Mouse (Mus musculus): ENCODE measurements around the gene Rbp4. TPM values are rescaled to one million over a fixed set of nuclear protein-coding genes. Genes with fewer than 3 reads are reported as not detected.

Gene Rbp4
- polyA plus RNA-seq, 1 experiment from 2014 or later: 2.3 TPM

DNA sequence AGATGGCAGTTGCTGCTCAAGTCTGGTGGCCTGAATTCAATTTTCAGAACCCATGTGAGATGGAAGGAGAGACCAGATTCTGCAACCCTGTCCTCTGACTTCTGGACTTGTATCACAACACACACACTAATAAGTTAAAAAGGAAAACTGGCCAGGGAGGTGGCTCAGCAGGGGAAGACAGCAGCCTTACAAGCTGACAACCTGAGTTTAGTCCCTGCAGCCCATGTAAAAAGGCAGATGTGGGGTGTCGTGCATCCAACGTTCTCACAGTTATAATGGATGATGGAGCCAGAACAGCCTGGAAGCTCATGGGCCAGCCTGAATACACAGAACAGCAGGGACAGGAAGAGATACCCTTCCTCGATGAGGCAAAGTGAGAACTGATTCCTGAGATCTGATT lies 43.7 kb downstream of the Rbp4 start:
- Histone ChIP-seq H3K27me3 (ENCODE audit: low read depth, poor library complexity, severe bottlenecking) (no peaks in the 10 kb centered on the region), H3K9me3 (replicated peaks) (no peaks in the 10 kb centered on the region), H3K4me3 (no peak overlapping the region), H3K4me1 (no peaks in the 10 kb centered on the region), H3K27ac (replicated peaks) (no peak overlapping the region), H3K36me3 (no peaks in the 10 kb centered on the region)
- no peak for DNase-seq (ENCODE audit: low spot score)
- WGBS: 85% methylated on average over 3 of the region's 3 CpGs

DNA sequence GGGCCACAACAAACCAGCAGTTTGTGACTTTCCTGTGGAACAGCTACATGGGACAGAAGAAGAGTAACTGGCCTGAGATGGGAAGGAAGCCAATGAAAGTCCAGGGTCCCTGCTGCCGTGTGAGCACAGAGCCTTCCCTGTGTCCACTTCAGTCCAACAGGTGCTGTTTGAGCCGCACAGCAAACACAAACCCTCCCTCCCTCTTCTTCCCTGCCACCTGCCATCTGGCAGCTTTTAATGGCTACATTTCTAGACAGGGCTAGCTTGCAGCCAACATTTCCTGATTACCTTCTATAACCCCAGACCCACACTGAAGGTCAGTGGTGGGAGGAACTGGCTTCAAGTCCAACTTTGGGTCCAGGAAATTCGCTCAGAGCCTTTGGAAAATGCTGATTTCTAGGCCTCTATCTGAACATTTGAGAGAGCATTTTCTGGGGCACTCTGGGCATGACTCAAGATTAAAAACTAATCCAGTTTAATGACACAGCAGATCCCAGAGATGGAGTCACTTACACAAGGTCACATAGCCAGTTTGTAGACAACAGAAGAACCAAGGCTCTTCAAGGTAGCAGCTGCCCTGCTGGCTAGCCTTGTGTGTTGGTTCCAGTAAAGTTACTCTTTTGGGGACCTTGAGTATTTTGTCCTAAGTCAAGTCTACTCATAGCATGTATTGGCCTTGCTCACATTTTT lies 47.1 kb downstream of the Rbp4 start:
- 91% methylated on average over 3 of the region's 3 CpGs for WGBS
- Histone ChIP-seq H3K27me3 (ENCODE audit: low read depth, poor library complexity, severe bottlenecking) (no peaks in the 10 kb centered on the region), H3K36me3 (peaks cover 26% of the 10 kb centered on the region), H3K9me3 (replicated peaks) (no peaks in the 10 kb centered on the region), H3K4me1 (no peaks in the 10 kb centered on the region), H3K27ac (replicated peaks) (no peak overlapping the region), H3K4me3 (no peak overlapping the region)
- no peak for DNase-seq (ENCODE audit: low spot score)

DNA sequence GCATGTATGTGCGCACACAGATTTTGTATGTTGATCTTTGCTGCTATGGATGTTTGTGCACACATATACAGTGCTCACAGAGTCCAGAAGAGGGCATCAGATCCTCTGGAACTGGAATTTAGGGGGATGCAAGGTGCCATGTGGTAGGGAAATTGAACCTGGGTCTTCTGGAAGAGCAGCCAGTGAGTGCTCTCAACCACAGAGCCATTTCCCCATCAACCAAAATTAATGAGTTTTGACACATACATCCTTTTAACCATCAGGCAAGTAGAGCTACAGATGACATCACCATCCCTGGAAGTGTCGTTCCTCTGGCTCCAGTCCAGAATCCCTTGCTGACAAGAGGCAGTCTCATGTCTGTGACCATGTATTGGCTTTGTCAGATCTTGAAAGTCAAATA lies 48.8 kb downstream of the Rbp4 start:
- Histone ChIP-seq H3K36me3 (peaks cover 44% of the 10 kb centered on the region), H3K4me1 (no peaks in the 10 kb centered on the region), H3K27me3 (ENCODE audit: low read depth, poor library complexity, severe bottlenecking) (no peaks in the 10 kb centered on the region), H3K27ac (replicated peaks) (no peak overlapping the region), H3K9me3 (replicated peaks) (no peaks in the 10 kb centered on the region), H3K4me3 (no peak overlapping the region)
- 90% methylated on average over 2 of the region's 2 CpGs for WGBS
- DNase-seq (ENCODE audit: low spot score): no peak

DNA sequence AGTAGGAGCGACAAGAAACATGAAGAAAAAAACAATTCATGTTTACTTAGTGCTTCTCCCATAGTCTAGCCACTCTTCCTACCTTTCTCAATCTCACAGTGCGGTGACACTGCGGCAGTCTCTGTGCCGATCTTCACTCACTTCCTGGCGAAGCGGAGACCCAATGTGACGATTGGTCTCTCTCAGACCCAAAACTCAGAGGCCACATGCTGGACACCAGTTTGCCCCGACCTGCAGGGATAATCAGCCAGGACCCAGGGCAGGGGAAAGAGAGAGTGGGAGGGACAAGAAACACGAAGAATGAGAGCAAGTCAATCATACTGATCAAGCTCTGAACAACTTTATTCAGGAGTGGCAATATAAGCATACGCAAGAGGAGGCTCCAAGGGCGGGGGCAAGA lies 50.0 kb downstream of the Rbp4 start:
- Histone ChIP-seq H3K9me3 (replicated peaks) (no peaks in the 10 kb centered on the region), H3K36me3 (peaks cover 56% of the 10 kb centered on the region), H3K4me1 (no peaks in the 10 kb centered on the region), H3K4me3 (no peak overlapping the region), H3K27me3 (ENCODE audit: low read depth, poor library complexity, severe bottlenecking) (no peaks in the 10 kb centered on the region), H3K27ac (replicated peaks) (no peak overlapping the region)
- 83% methylated on average over 11 of the region's 11 CpGs for WGBS
- no peak for DNase-seq (ENCODE audit: low spot score)

DNA sequence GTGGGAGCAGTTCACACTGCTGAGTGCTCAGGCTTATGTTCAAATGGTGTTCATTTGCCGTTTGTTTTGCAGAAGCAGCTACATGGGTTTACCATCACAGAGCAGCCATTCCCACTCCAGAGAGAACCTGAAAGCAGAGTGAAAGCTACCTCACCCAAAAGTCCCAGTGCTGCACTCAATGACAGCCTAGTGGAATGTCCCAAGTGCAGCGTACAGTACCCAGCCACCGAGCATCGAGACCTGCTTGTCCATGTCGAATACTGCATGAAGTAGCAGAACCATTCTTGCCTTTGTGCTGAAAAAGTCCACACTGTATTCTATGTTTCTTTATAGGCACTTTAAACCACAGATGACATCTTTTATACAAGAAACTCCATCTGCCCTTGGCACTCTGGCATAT lies 51.9 kb downstream of the Rbp4 start:
- Histone ChIP-seq H3K4me3 (no peak overlapping the region), H3K9me3 (replicated peaks) (no peaks in the 10 kb centered on the region), H3K27ac (replicated peaks) (no peak overlapping the region), H3K36me3 (peaks cover 74% of the 10 kb centered on the region), H3K4me1 (no peaks in the 10 kb centered on the region), H3K27me3 (ENCODE audit: low read depth, poor library complexity, severe bottlenecking) (no peaks in the 10 kb centered on the region)
- WGBS: 96% methylated on average over 5 of the region's 5 CpGs
- no peak for DNase-seq (ENCODE audit: low spot score)

Other genes with a start within 250 kb of the Rbp4 start
- 1.5 and 2.2 TPM in 2 replicates for gene Myof, start 81.7 kb downstream of the Rbp4 start, polyA plus RNA-seq (2016; fragmentation: Nextera tagmentation; extraction: Ambion mirVana)
- 49.2 and 49.5 TPM in 2 replicates for gene Cep55, start 70.3 kb downstream of the Rbp4 start, polyA plus RNA-seq (2016; fragmentation: Nextera tagmentation; extraction: Ambion mirVana)
- 0.12 TPM in 1 of 2 replicates, not detected in the other for gene Ffar4, start 28.2 kb downstream of the Rbp4 start, polyA plus RNA-seq (2016; fragmentation: Nextera tagmentation; extraction: Ambion mirVana)
- 0.11 TPM in 1 of 2 replicates, not detected in the other for gene Pde6c, start 7.5 kb upstream of the Rbp4 start, polyA plus RNA-seq (2016; fragmentation: Nextera tagmentation; extraction: Ambion mirVana)
- 45.1 and 46.6 TPM in 2 replicates for gene Fra10ac1, start 98.9 kb upstream of the Rbp4 start, polyA plus RNA-seq (2016; fragmentation: Nextera tagmentation; extraction: Ambion mirVana)
- 2.4 and 2.8 TPM in 2 replicates for gene Lgi1, start 139.3 kb upstream of the Rbp4 start, polyA plus RNA-seq (2016; fragmentation: Nextera tagmentation; extraction: Ambion mirVana)

All from midbrain, embryonic 10.5 days (tissue).